7 mouse cellular contexts compared by ENCODE assay signal in genomic region chr8:61225581-61226395, GRCm38 (mm10). TPM values are rescaled to one million over a fixed set of nuclear protein-coding genes. Genes with fewer than 3 reads are reported as not detected.
A peak's percentile ranks its signal among the peaks of the same experiment; 100 is the strongest.
DNase-seq lines count a peak whose midpoint lies in the region; ATAC-seq lines count a peak whose summit lies in the region.

No protein-coding gene starts in this region.

- H3K27me3 ChIP-seq in forebrain, embryonic 12.5 days, result no peaks in the 10 kb centered on the region

- H3K4me1 ChIP-seq in forebrain, embryonic 12.5 days, result peaks cover 51% of the 10 kb centered on the region

- peak overlapping the region; percentile 83 for H3K9ac ChIP-seq in forebrain, embryonic 12.5 days

- 0 out of 2 replicates have a peak overlapping the region, but pooled peaks have one; percentile 0 for H3K27ac ChIP-seq in forebrain, embryonic 12.5 days

- H3K36me3 ChIP-seq in forebrain, embryonic 12.5 days (replicated peaks), result peaks cover 14% of the 10 kb centered on the region

- ATAC-seq in forebrain, embryonic 12.5 days (ENCODE audit: low FRiP score), result no peak
- ATAC-seq in CD4-positive, CD25-positive, alpha-beta regulatory T cell, adult 4 months, result no peak

- H3K4me3 ChIP-seq in forebrain, embryonic 12.5 days (replicated peaks), result peak overlapping the region; percentile 82

- peak; percentile 30 for DNase-seq in embryo, embryonic 10.5 days (ENCODE audit: low spot score)
- DNase-seq in kidney, adult 11 months, result peak; percentile 34
- peak; percentile 16 for DNase-seq in lung, postnatal 25 days (ENCODE audit: low spot score)
- no peak for DNase-seq in frontal cortex, postnatal 10 days (ENCODE audit: low spot score in 2 of 2)
- no peak for DNase-seq in urinary bladder, adult 18-20 months (ENCODE audit: low spot score in 2 of 2)

- H3K9me3 ChIP-seq in forebrain, embryonic 12.5 days, result no peaks in the 10 kb centered on the region

- peak overlapping the region; percentile 86 for H3K4me2 ChIP-seq in forebrain, embryonic 12.5 days

- 50% methylated on average over 20 of the region's 20 CpGs for WGBS in forebrain, embryonic 12.5 days

RNA-seq across cellular contexts. Expression of gene Sh3rf1, which starts 2.1 kb away (rescaled TPM):
- 30.2 and 31.3 TPM in 2 replicates for polyA plus RNA-seq in forebrain, embryonic 12.5 days (2016; fragmentation: Nextera tagmentation; extraction: Ambion mirVana)
- polyA plus RNA-seq in CD4-positive, CD25-positive, alpha-beta regulatory T cell, adult 4 months (2017; shearing (Covaris generic)), result 1 to 10 TPM; 7.4 to 8.0 TPM

Comparison
In these comparisons a context has a peak if more than half of its experiments do, and no peak if none do; other contexts are left out.
1. DNase-seq: peak in embryo, embryonic 10.5 days (single experiment), kidney, adult 11 months (single experiment) and lung, postnatal 25 days (single experiment); none in frontal cortex, postnatal 10 days (0 of 2) and urinary bladder, adult 18-20 months (0 of 2).